Mouse (Mus musculus): ENCODE data around the gene Tceal8. TPM values are rescaled to one million over a fixed set of nuclear protein-coding genes. Genes with fewer than 3 reads are reported as not detected.

Gene Tceal8
- 10 to 100 TPM in 1 of 2 experiments, 1 to 10 TPM in 1; 7.8 to 16.0 TPM for total RNA-seq (2023)

DNA sequence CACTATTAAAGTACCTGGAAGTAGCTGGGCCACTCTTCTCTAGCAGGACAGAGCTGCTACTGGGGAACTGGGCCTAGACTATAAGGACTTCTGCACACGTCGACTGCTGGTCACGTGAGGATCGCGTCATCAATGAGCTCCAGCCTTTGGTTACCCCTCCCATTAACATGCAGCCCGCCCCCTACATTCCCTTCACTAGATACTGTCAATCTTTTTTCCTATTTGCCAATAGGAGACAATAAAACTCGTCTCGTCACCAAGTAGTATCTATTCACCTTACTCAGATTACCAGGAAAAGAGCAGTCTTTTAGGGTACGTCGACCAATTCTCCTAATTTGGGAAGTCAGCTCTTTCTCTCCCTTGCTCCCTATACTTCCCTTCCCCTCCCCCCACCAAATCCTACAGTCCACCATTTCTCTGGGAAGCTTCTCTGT is at the start of gene Tceal8:
TSS of gene Tceal8 (minus strand) at position 225 of the 434 bp plus-strand sequence.

DNA sequence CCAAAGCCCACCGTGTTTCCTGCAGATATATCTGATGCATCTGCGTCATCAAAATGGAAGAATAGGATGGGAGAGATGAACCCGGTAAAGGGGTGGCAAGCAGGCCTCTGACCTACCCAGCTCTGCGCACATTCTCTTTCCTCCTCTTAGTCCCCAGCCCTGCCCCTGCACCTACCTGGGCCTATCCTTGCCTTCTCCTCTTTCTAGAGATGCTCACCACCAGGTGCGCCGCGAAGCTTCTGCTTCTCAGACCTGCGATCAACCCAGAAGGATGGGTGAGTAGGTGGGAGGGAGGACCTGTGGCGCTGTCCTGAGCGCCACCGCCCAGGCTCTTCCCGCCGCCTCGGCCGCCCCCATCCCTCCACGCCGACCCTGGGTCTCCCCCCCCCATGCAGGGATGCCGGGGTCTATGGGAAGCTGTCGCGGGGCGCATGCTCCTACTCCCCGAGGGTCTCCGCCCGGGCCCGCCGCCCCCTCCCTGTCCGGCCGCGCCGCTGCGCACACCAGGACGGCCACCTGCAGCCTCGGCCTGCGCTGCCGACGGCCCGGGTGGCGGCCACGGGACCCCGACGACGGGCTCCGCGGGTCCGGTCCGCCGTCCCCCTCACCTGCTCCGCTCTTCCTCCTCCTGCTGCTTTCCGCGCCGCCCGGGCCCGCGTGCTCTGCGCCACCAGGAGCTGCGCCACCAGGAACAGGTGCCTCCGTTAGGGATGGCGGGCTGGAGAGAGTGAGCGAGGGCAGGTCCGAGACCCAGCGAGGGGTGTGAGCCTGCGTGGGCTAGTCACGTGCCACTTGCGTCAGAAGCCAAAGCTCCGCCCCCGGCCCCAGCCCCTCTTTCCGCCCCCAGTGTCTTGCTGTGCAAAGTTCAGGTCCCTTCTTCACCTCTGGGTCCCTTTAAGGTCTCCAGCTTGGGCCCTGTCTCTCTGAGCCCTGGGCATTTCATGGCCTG is 42.9 kb upstream of the Tceal8 start, which contains the start of the genes Tceal7 and Bex1:
TSS of gene Tceal7 (plus strand) at position 51 of the 949 bp plus-strand sequence.
TSS of gene Bex1 (minus strand) at position 785 of the 949 bp plus-strand sequence.

DNA sequence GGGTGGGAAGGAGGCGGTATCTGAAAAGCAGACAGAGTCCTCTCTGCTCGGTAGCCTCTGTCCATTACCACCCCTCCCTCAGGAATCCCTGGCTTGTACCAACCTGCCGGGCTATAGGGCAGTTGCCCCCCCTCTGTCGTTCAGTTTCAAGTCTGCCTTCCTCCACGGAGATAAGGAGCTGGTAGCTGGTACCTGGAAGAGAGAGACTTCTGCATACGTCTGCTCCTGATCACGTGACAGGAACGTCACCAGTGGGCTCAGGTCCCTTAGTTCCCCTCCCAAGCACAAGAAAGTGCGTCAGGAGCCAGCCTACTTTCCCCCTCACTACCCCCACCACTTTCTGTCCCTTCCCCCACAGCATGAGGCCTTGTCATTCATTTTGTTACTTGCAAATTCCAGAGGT is 31.5 kb upstream of the Tceal8 start, which contains the start of gene Tceal5:
TSS of gene Tceal5 (minus strand) at position 213 of the 403 bp plus-strand sequence.

DNA sequence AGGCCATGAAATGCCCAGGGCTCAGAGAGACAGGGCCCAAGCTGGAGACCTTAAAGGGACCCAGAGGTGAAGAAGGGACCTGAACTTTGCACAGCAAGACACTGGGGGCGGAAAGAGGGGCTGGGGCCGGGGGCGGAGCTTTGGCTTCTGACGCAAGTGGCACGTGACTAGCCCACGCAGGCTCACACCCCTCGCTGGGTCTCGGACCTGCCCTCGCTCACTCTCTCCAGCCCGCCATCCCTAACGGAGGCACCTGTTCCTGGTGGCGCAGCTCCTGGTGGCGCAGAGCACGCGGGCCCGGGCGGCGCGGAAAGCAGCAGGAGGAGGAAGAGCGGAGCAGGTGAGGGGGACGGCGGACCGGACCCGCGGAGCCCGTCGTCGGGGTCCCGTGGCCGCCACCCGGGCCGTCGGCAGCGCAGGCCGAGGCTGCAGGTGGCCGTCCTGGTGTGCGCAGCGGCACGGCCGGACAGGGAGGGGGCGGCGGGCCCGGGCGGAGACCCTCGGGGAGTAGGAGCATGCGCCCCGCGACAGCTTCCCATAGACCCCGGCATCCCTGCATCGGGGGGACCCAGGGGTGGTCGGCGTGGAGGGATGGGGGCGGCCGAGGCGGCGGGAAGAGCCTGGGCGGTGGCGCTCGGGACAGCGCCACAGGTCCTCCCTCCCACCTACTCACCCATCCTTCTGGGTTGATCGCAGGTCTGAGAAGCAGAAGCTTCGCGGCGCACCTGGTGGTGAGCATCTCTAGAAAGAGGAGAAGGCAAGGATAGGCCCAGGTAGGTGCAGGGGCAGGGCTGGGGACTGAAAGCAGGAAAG is 33.1 kb downstream of the Tceal8 start, which contains the start of gene Bex4:
TSS of gene Bex4 (plus strand) at position 170 of the 813 bp plus-strand sequence.

Other genes with a start within 250 kb of the Tceal8 start
- not detected for gene Arxes2, start 178.5 kb downstream of the Tceal8 start, total RNA-seq (2023)
- gene Arxes1, start 139.0 kb downstream of the Tceal8 start, total RNA-seq (2023) = not detected
- not detected for gene Bex2, start 104.1 kb downstream of the Tceal8 start, total RNA-seq (2023)
- gene Nxf3, start 87.1 kb downstream of the Tceal8 start, total RNA-seq (2023) = not detected
- not detected for gene Bex4, start 33.3 kb downstream of the Tceal8 start, total RNA-seq (2023)
- gene Tceal5, start 31.5 kb upstream of the Tceal8 start, total RNA-seq (2023) = not detected
- gene Tceal7, start 42.4 kb upstream of the Tceal8 start, total RNA-seq (2023) = not detected
- under 1 TPM in 1 of 2 experiments, not detected in 1; 0.88 TPM for gene Bex1, start 43.2 kb upstream of the Tceal8 start, total RNA-seq (2023)
- gene Tceal9, start 72.7 kb upstream of the Tceal8 start, total RNA-seq (2023) = 10 to 100 TPM; 23.3 to 24.1 TPM
- 10 to 100 TPM; 27.5 to 35.5 TPM for gene Bex3, start 97.9 kb upstream of the Tceal8 start, total RNA-seq (2023)